Mouse (Mus musculus): ENCODE data around the gene Zdhhc14.

DNA sequence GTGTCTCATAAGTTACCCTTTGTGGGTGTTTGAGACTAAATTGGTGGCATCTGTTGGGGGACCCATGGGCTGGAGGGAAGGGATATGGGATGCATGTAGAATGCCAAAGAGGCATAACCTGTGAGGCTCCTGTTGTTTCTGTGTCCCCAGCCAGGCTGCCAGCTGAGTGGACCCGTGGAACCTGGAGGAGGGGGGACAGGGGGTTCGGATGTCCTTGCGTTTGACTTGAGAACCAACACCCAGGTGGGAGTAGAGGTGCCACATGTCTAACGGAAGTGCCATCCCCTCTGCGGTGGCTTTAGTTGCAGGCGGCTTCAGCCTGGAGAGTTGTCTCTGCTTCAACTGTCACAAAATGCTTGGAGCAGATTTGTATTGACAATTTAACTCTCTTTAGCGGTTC is 2.5 kb downstream of the Zdhhc14 start:
- TF ChIP-seq CTCF (IDR thresholded peaks at IDR 0.05; ENCODE audit: low read depth): no peak
- TF ChIP-seq EP300 (IDR thresholded peaks at IDR 0.05; ENCODE audit: low read depth): no peak
